Mouse (Mus musculus) gonadal fat pad, adult 2 months (tissue): ENCODE measurements at regions not wholly inside any gene's neighbourhood (a gene's known extent, or its start where the extent isn't known, plus 50 kb on each side); places are given as distances from the start of the nearest gene placed in this dataset.

ENCODE experiments used
- DNase-seq: peaks from one replicate; pipeline ENCODE4 v3.0.0-alpha.2; 2012; ENCODE audit warnings: low read depth

DNA sequence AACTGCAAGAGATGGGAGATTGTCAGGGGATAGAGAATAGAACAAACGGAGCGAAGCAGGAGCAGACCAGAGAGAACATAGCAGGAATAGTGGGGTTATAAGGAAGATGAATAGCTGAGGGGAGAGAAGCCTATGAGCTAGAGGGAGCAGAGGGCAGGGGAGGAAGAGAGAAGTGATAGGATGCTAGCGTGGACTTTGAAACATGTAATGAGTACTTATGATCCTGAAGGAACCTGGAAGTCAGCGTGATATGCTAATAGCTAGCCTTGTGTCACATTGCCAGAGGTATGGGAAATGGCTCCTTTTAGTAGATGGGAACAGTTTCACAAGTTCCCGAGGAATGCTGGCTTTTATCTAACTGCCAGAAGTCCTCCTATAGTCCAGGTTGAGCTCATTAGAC is 51.8 kb downstream of the Calml3 start:
- no peak for DNase-seq

DNA sequence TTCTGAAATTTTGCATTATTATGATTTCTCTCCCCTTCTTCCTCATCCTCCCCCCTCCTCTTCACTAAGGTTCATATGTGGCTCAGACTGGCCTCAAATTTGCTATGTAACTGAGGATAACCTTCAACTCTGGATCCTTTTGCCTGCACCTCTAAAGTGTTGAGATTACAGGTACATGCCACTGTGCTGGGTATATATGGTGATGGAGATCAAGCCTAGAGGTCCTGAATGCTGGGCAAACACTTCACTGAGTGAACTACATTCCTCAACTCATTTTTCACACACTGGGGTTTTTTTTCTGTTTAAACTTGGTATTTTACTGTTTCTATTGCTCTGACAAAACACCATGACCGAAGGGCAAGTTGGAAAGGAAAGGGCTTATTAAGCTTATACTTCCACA is 52.9 kb downstream of the Calml3 start:
- no peak for DNase-seq

DNA sequence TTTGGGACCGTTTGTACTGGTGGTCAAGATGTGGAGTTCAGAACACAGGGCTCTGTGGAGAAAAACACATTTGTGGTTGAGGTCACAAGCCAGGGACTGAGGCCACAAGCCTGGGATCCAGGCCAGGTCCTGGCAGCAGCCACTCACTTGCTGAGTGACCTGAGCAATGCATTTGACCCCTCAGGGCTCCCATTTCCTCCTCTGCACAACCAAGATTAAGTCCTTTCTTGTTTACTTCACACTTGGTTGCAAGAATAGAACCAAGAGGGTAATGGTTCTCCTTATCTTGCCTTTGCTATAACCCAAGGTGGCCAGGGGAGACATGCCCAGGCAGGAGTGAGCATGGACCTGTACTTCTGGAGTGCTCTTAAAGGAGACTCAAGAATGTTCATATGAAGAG is 53.4 kb downstream of the Calml3 start:
- no peak for DNase-seq

DNA sequence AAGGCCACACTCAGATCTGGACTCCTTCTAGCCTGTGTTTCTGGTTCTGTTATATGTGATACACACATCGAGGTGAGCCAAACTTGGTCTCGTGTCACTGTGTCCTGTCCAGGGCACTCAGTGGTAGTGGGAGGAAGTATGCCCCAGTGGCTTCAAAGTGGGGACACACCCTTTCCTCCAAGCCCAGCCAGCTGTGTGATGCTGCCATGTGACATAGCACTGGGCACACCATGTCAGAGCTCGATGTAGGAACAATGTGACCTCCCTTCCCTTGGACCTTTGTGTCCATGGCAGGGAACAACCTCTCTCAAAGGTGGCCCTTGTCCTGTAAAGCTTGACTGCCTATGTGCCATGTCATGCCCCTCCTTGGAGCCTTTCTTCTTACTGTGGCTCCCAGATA is 54.5 kb downstream of the Calml3 start:
- no peak for DNase-seq

DNA sequence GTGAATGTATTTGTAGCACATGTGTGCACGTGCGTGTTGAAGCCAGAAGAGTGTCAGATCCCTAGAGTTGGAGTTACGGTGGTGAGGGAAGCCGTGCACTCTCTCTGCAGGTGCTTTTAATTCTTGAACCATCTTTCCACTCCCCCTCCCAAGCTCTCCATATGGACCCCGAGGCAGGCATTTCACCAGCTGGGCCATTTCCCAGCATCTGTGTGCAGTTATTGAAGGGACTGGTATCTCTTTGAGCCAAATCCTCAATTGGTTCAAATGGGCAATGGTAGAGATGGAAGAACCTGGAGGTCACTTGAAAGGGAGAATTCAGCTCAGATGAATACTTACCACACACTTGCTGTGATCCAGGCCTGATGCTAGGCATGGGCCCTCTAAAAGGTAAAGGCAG is 55.3 kb downstream of the Calml3 start:
- no peak for DNase-seq

DNA sequence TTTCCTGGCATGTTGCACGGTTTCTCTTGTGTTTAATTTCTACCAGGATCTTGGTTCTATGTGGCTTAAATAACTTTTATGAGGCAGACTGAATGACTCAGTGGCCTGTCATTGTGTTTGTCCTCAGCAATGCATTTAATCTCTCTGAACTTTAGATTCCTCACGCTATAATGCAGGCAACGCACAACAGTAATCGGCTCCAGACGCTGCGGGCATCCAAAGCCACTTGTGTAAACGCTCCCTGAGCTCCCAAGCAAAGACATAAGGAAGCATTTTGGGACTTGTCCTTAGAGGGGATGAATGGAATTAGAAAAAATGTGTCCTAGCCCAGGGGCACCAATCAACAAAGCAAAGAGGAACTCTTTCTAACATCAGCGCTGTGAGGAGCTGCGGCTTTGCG is 57.6 kb downstream of the Calml3 start:
- no peak for DNase-seq

DNA sequence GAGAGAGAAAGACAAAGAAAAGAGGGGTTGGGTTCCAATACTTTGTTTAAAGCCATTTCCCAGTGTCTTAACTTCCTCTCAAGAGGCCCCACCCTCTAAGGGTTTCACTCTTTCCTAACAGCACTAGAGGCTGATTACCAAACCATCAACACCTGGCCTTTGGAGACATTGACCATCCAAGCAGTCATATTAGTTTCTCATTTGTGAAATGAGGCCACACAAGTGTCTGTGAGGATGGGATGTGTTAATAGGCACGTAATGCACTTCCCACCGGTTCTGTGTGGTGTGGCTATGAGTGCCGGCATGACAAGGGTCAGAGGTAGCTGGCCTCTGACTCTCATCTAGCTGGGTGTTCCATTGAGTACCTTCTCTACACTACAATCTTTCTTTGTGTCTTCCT is 59.2 kb downstream of the Calml3 start:
- DNase-seq, result no peak

- no peak for DNase-seq
Observed at GRCm38 (mm10) chr13:3743692-3744457, 60.2 kb downstream of the Calml3 start.

DNA sequence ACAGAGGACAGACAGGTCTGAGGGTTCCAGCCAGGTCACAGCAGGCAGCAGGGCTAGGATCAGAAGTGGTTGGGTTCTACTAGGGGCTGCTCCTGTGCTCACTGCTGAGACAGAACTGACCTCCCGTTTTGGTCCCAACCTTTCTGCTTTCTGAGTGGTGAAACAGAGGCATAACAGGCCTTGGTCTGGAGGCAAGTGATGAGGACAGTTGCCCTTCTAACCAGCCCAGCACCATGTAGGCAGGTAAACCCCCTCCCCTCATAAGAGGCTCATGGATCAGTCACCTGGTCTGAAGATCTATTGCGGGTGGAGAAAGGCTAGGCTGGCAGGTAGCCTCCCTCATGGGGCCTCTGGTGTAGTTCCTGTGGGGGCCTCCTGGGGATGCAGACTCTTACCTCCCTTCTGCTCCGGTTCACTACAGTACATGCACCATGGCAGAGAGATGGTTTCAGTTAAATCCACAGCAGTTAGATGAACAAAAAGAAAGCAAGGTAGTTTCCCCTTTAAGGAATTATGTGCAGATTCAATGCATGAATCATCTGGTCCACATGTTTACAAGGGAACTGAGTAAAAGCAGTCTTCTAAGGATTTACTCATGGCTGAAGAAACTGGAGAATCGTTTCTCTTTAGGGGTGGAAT is 61.2 kb downstream of the Calml3 start:
- DNase-seq, result no peak

DNA sequence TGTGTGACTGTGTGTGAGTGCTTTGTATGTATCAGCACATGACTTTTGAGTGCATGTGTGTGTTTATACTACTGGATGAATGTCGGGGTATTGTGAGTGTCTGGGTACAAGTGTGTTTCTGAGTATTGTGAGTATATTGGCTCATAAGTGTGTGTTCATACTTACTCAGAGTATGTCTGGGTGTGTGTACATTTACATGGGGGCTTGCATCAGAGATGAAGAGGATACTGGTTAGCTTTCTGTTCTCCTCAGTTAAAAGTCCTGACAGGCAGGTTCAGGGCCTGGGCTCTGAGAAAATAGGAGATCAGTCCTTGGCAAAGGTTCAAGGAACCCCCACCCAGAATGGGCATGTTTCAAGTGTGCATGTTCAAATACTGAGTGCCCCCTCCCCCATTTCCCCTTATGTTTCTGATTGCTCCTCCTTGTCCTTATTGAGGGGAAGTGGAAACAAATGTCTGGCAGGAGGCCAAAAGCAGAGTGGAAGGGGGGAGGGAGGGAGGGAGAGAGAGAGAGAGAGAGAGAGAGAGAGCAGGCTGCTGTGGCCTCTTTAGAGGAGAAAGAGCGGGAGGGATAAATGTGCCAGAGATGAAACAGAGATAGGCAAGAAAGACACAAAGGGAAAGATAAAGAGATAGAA is 61.9 kb downstream of the Calml3 start:
- no peak for DNase-seq

GRCm38 (mm10) chr13:3730699-3731021 is 73.5 kb downstream of the Calml3 start:
- no peak for DNase-seq

DNA sequence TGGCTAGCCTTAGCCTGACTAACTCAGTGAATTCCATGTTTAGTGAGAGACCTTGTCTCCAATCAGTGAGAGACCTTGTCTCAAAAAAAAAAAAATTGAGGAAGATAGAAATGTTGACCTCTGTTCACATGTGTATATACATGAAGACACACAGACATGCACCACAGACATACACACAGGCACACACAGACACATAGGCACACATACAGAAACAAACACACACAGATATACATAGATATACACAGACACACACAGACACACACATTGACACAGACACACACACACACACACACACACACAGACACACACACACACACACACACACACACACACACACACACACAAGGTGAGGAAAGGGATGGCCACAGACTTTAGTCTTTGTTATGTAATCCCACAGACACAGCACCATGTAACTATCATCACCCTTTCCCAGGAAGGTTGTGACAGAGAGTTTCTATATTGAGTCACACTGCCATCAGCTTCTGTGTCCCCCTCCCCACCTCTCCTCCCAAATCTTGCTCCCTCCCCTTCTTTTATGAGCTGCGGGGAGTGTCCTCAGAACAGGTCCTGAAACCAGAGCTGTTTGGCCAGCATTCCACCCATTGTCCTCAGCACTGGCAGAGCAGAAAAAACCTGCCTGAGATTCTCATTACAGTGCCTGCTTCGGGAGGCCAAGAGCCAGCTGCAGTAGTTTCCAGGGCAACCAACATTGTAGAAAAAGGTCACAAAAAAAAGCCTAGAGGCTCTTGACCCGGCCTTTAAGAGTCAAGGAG is 74.0 kb downstream of the Calml3 start:
- no peak for DNase-seq

- DNase-seq, result peak; percentile 98
Observed at GRCm38 (mm10) chr13:3728888-3729287, 75.2 kb downstream of the Calml3 start.

- DNase-seq, result no peak
Observed at GRCm38 (mm10) chr13:3726331-3726781, 77.8 kb downstream of the Calml3 start.

DNA sequence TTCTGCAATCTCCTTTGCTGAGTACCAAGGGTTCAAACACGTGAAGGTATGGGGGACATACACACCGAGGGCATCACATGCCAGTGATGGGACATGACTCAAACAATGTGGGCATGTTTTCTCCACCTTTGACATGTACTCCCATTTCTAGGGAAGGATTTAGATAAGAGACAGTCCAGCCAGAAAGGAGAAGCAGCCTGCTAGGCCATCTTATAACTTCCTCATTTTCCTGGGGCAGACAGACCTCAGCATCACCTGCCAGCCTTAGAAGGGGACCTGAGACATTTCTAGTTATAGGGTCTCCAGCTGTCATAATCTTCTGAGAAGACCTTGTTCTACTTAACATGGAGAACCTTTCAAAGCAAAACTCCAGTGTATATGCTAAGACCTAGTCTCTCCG is 78.3 kb downstream of the Calml3 start:
- DNase-seq, result no peak

DNA sequence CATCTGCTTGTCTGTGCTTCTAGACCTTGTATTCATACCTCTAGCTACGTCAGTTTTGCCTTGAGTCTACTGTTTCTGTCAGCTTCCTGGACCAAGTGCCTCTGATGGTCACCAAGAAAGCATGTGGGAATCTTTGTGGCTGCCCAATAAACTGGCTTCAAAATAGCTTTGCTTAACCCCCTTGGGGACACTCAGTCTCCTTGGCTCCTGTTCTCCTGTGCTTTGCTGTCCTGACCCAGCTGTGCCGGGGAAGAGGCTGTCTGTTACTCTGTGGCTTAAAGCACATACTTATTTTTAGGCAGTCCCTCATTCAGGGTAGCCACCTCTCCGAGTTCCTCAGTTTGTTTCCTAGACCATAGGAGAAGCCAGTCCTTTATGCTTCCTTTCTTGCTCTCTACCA is 79.8 kb downstream of the Calml3 start:
- DNase-seq, result no peak

DNA sequence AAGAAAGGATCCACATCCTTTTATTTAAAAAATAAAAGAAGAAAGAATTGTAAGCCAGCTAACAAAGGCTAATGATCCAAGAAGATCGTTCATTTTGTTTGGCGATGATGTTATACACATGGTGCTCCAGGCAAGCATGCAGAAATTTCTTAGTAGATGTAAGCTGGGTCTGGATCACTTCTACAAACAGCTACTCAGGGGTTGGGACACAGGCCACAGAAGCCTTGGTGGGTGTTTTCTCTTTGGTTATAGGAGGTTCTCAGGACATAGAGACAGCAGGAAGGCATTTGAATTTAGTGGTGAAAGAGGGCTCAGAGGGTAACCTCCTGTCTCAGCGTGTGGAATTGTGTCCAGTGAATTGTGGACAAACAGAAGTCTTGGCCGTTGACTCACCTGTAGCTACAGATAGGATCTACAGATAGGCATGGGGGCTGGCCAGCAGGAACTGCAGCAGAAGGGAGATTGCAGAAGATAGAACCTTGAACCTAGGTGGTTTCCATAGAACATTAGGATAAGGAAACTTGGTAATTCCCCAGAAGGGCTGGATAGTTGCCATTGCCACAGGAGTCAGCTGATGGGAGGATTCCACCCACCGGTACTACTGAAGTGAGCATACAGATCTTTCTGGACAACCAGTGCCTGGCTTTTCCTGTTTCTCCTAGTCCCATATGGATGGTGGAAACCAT is 80.5 kb downstream of the Calml3 start:
- no peak for DNase-seq

DNA sequence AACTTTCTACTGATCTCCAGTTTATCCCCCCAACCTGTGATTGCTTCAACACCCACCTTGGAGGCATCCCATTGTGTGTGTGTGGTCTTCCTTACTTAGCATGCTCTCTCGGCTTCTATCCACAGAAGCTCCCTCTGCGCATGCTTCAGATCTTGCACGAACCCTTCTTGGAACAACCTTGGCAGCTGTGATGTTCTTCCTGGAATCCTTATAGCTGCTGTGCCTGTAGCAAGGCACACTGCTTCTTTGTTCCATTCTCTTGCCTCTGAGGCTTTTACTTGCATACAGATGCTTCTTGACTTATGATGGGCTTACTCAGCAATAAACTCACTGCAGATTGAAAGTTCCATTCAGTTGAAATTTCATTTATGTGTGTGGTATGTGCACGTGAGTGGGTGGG is 81.2 kb downstream of the Asb13 start:
- no peak for DNase-seq

DNA sequence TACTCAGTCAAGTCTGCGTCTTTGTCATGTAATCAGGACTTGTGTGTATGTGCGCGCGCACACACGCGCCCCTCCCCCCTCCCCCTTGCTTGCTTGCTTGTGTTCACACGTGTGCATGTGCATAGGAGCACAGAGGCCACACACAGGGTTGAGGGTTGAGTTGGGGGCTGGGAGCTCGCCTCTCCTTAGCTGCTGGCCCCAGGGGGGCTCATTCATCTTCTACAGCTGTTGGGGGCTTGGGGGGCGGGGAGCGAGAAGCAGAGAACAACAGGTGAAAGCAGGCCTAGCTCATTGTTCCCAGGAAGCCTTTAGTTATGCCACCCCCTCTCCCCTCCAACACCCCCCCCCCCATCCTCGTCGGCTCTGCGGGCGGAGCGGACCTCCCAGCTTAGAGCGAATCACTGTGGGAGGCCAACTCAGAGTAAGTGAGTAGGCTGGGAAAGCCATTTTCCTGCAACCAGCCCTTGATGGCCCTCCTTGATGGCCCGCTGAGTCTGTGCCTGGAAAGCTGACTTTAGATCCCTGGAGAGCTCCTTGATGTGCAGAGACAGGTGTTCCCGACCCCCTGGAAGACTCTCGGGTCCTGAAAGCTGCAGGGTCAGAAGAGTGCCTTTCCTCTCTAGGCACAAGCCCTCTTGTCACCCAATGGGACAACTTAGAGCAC is 78.8 kb downstream of the Asb13 start:
- DNase-seq, result no peak

GRCm38 (mm10) chr13:3712088-3712487 is 78.3 kb downstream of the Asb13 start:
- no peak for DNase-seq

DNA sequence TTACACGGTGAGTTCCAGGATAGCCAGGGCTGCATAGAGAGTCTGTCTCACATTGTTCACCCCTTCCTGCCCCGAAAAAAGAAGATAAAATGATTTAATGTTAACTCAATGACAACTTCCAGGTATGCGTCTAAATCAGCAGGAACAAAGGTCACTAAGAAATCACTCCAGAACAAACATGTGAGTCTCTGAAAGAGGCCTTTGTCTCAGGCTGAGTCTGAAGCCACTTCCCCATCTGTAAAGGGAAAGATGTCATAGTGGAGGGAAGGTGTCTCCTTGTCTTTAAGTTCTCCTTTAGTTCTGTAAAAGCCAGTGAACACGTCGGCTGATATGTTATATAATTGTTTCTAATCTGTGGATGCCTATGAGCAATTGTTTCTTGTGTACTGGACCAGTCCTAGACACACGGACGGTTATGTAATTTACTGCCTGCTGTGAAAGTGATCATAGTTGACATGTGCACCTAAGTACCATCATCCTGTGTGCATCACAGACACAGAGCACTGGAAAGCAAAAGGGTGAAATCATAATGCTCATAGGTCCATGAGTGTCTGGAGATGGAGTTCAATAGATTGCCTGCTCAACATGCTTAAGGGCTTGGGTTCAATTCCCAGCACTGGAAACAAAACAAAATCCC is 76.3 kb downstream of the Asb13 start:
- DNase-seq, result no peak
